In genomic region chr7:98131751-98132150, GRCm38 (mm10) we compare ENCODE assay signal across 15 mouse cellular contexts. TPM values are rescaled to one million over a fixed set of nuclear protein-coding genes. Genes with fewer than 3 reads are reported as not detected.
DNase-seq lines count a peak whose midpoint lies in the region; TF ChIP-seq lines count a peak whose summit lies in the region.
"Had no signal": no experiment of that assay in that cellular context is flagged by ENCODE, and none has a peak within 500 bp of the region (broad histone marks: within the 10 kb centered on the region; RNA-seq: fewer than 3 reads in every experiment).

No protein-coding gene starts in this region.

- DNase-seq in layer of hippocampus, adult 2 months (ENCODE audit: low spot score in 2 of 2) = no peak
- no peak for DNase-seq in layer of hippocampus, adult 9-11 months
- peak; percentile 10 for DNase-seq in thymus, postnatal 0 days (ENCODE audit: low spot score)
- no peak for DNase-seq in thymus, postnatal 4 days
- DNase-seq in brain, embryonic 14.5 days (ENCODE audit: low read depth) = no peak
- DNase-seq in cerebellum, adult 9-11 months = no peak
- DNase-seq in heart, adult 2 months = no peak
- DNase-seq: adrenal gland, adult 8-10 months; cerebellum, adult 8-10 months; embryo, embryonic 11 days had no signal

- H3K9ac ChIP-seq in heart, adult 2 months (ENCODE audit: low read depth, low read length) = no peak overlapping the region
- H3K9ac ChIP-seq: forebrain, embryonic 13.5 days; hindbrain, embryonic 15.5 days; limb, embryonic 15.5 days; neural tube, embryonic 15.5 days had no signal

- no peak overlapping the region for H3K4me3 ChIP-seq in layer of hippocampus, adult 2 months
- H3K4me3 ChIP-seq in heart, adult 2 months = no peak overlapping the region
- H3K4me3 ChIP-seq: forebrain, embryonic 13.5 days; hindbrain, embryonic 15.5 days; limb, embryonic 15.5 days; midbrain, embryonic 10.5 days; neural tube, embryonic 15.5 days had no signal

- no peak for TF ChIP-seq POLR2A in brain, embryonic 14.5 days (IDR thresholded peaks at IDR 0.05; ENCODE audit: borderline replicate concordance, extremely low read depth, insufficient read depth, insufficient read length, poor library complexity, severe bottlenecking)
- TF ChIP-seq POLR2A in heart, adult 2 months (IDR thresholded peaks at IDR 0.05; ENCODE audit: insufficient read depth, low read depth, low read length) = no peak

- no peaks in the 10 kb centered on the region for H3K27me3 ChIP-seq in heart, adult 2 months (ENCODE audit: control insufficient read depth, insufficient read depth, low read length)
- H3K27me3 ChIP-seq: forebrain, embryonic 13.5 days; hindbrain, embryonic 15.5 days; limb, embryonic 15.5 days; neural tube, embryonic 15.5 days had no signal

- H3K27ac ChIP-seq in layer of hippocampus, adult 2 months = no peak overlapping the region
- H3K27ac ChIP-seq in heart, adult 2 months = no peak overlapping the region
- H3K27ac ChIP-seq: forebrain, embryonic 13.5 days; hindbrain, embryonic 15.5 days; limb, embryonic 15.5 days; midbrain, embryonic 10.5 days; neural tube, embryonic 15.5 days had no signal

- no peaks in the 10 kb centered on the region for H3K4me1 ChIP-seq in heart, adult 2 months (ENCODE audit: control insufficient read depth, insufficient read depth, low read length)
- H3K4me1 ChIP-seq: forebrain, embryonic 13.5 days; hindbrain, embryonic 15.5 days; limb, embryonic 15.5 days; midbrain, embryonic 10.5 days; neural tube, embryonic 15.5 days had no signal

- intact Hi-C loops in heart, adult 2 months (cut with DNase I) = no loop called here

- H3K79me2 ChIP-seq in heart, adult 2 months (replicated peaks; ENCODE audit: control insufficient read depth, insufficient read depth, low read length) = no peaks in the 10 kb centered on the region

- 97% methylated on average over 8 of the region's 8 CpGs for WGBS in heart, adult 2 months

- no peak for TF ChIP-seq EP300 in heart, adult 2 months (IDR thresholded peaks at IDR 0.05; ENCODE audit: insufficient read depth, low read depth, low read length)

- H3K36me3 ChIP-seq in heart, adult 2 months (ENCODE audit: control insufficient read depth, insufficient read depth, low read length) = no peaks in the 10 kb centered on the region
- H3K36me3 ChIP-seq: limb, embryonic 15.5 days; midbrain, embryonic 10.5 days had no signal

- peak; percentile 33 for TF ChIP-seq CTCF in layer of hippocampus, adult 2 months (conservative IDR thresholded peaks at IDR 0.05)
- TF ChIP-seq CTCF in brain, embryonic 14.5 days (IDR thresholded peaks at IDR 0.05; ENCODE audit: borderline replicate concordance, extremely low read depth, insufficient read depth, insufficient read length) = peak; percentile 14; the same call in 1 of the 2 replicates
- TF ChIP-seq CTCF in heart, adult 2 months (IDR thresholded peaks at IDR 0.05) = no peak

RNA-seq across cellular contexts. Expression of gene Myo7a, which starts 12.4 kb away (rescaled TPM):
- total RNA-seq in layer of hippocampus, adult 2 months (2021) = 10 to 100 TPM; 10.5 to 10.8 TPM
- polyA plus RNA-seq in thymus, postnatal 0 days (2015; fragmentation: Nextera tagmentation; extraction: Ambion mirVana) = 2.6 and 2.8 TPM in 2 replicates
- 25.9 and 42.1 TPM in 2 replicates for polyA plus RNA-seq in brain, embryonic 14.5 days (2012; rRNA removed)
- 1 to 10 TPM; 4.5 to 5.9 TPM for total RNA-seq in heart, adult 2 months (2021)
- 7.1 and 10.8 TPM in 2 replicates for polyA plus RNA-seq in heart, adult 2 months (2012; rRNA removed)

RNA-seq across cellular contexts. Expression of gene Omp, which starts 13.6 kb away (rescaled TPM):
- total RNA-seq in layer of hippocampus, adult 2 months (2021) = 1 to 10 TPM in 1 of 2 experiments, under 1 TPM in 1; 0.96 to 1.3 TPM
- 0.55 and 0.70 TPM in 2 replicates for polyA plus RNA-seq in thymus, postnatal 0 days (2015; fragmentation: Nextera tagmentation; extraction: Ambion mirVana)
- 0.18 and 0.33 TPM in 2 replicates for polyA plus RNA-seq in brain, embryonic 14.5 days (2012; rRNA removed)
- total RNA-seq in heart, adult 2 months (2021) = under 1 TPM in 1 of 2 experiments, not detected in 1; 0.14 TPM
- 0.06 TPM in 1 of 2 replicates, not detected in the other for polyA plus RNA-seq in heart, adult 2 months (2012; rRNA removed)

RNA-seq across cellular contexts. Expression of gene Capn5, which starts 46.3 kb away (rescaled TPM):
- total RNA-seq in layer of hippocampus, adult 2 months (2021) = 10 to 100 TPM; 42.3 to 45.0 TPM
- polyA plus RNA-seq in thymus, postnatal 0 days (2015; fragmentation: Nextera tagmentation; extraction: Ambion mirVana) = 8.4 and 11.1 TPM in 2 replicates
- 20.1 and 25.7 TPM in 2 replicates for polyA plus RNA-seq in brain, embryonic 14.5 days (2012; rRNA removed)
- 1 to 10 TPM; 1.8 to 2.4 TPM for total RNA-seq in heart, adult 2 months (2021)
- polyA plus RNA-seq in heart, adult 2 months (2012; rRNA removed) = 3.7 and 4.6 TPM in 2 replicates
